Mouse (Mus musculus) kidney, embryonic 15.5 days (tissue): Measurements from ENCODE around the gene Rpl38. TPM values are rescaled to one million over a fixed set of nuclear protein-coding genes. Genes with fewer than 3 reads are reported as not detected.

Experiments used
- ATAC-seq: fragments of 200-750 bp; cut with Nextera tagmentation; replicated peaks from 2 replicates; pipeline ENCODE4 v1.8.0; 2017; ENCODE audit warnings: moderate TSS enrichment; ENCODE audit not compliant: low FRiP score
- H3K27ac ChIP-seq: fragments of 300-500 bp; sonication (generic); 2 replicates; pipeline ENCODE4 v1.5.1; 2015; ENCODE audit warnings: mild to moderate bottlenecking, inconsistent platforms
- H3K27me3 ChIP-seq: fragments of 300-500 bp; sonication (generic); 2 replicates; pipeline ENCODE4 v1.6.1; 2015; ENCODE audit warnings: inconsistent platforms
- H3K36me3 ChIP-seq: fragments of 300-500 bp; sonication (generic); 2 replicates; pipeline ENCODE4 v1.6.1; 2015; ENCODE audit warnings: inconsistent platforms
- H3K4me1 ChIP-seq: fragments of 300-500 bp; sonication (generic); 2 replicates; pipeline ENCODE4 v1.6.1; 2015; ENCODE audit warnings: inconsistent platforms
- H3K4me2 ChIP-seq: fragments of 300-500 bp; sonication (generic); 2 replicates; pipeline ENCODE4 v1.6.1; 2015; ENCODE audit warnings: moderate library complexity, mild to moderate bottlenecking, inconsistent platforms
- H3K4me3 ChIP-seq: fragments of 300-500 bp; sonication (generic); replicated peaks from 2 replicates; pipeline ENCODE4 v1.5.1; 2015; ENCODE audit warnings: mild to moderate bottlenecking, inconsistent platforms
- H3K9ac ChIP-seq: fragments of 300-500 bp; sonication (generic); 2 replicates; pipeline ENCODE4 v1.6.1; 2015; ENCODE audit warnings: mild to moderate bottlenecking, inconsistent platforms
- H3K9me3 ChIP-seq: fragments of 300-500 bp; sonication (generic); replicated peaks from 2 replicates; pipeline ENCODE4 v1.6.1; 2016; ENCODE audit warnings: inconsistent platforms
- WGBS: fragments of 180-500 bp; shearing (Covaris S2); methylation state at CpG from one replicate; pipeline ENCODE4 v1.1.7; 2015; ENCODE audit warnings: mixed read lengths; 5-methylcytosine and 5-hydroxymethylcytosine counted together
- polyA plus RNA-seq: library from polyadenylated mRNA; unstranded; fragments of >200 nt; fragmentation: Nextera tagmentation; extraction: Ambion mirVana; gene quantifications from 2 replicates; pipeline ENCODE4 v1.2.1, GENCODE M21; 2015

Rpl38 gene
- polyA plus RNA-seq, 1 experiment from 2014 or later: 1,080 TPM

DNA sequence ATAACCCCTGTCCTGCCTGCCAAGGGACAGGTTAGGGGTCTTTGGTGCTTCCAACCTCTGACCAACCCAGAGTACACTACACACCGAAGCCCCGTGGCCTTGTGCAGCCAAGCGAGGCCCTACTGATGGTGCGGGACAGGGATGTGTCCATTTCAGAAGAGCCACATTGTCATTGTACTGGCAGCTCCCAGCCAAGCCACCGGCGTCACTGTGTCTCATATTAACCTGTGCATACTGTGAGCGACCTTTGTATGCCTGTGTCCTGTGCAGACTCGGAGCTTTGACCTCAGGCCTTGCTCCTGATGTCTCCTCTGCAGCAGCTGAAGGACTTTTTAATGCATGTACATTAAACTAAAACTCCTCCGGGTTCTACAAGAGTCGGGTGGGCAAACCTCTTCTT lies 52.2 kb downstream of the Rpl38 start:
- no peak overlapping the region for H3K27ac ChIP-seq
- no peaks in the 10 kb centered on the region for H3K27me3 ChIP-seq
- H3K4me3 ChIP-seq: no peak overlapping the region
- H3K9ac ChIP-seq: no peak overlapping the region
- no peak overlapping the region for H3K4me2 ChIP-seq
- ATAC-seq: no peak
- H3K9me3 ChIP-seq: no peaks in the 10 kb centered on the region
- peaks cover 8% of the 10 kb centered on the region; the same call in 1 of the 2 replicates for H3K4me1 ChIP-seq
- no peaks in the 10 kb centered on the region for H3K36me3 ChIP-seq
- 49% methylated on average over 10 of the region's 10 CpGs for WGBS

Other genes with a start within 250 kb of the Rpl38 start
- 15.2 and 15.8 TPM in 2 replicates for gene Ttyh2, start 6.9 kb downstream of the Rpl38 start, polyA plus RNA-seq
- 0.41 and 0.56 TPM in 2 replicates for gene Dnaic2, start 58.9 kb downstream of the Rpl38 start, polyA plus RNA-seq
- gene Kif19a, start 96.9 kb downstream of the Rpl38 start, polyA plus RNA-seq: 0.09 TPM in 2 replicates
- gene Btbd17, start 127.4 kb downstream of the Rpl38 start, polyA plus RNA-seq: 1.0 and 1.5 TPM in 2 replicates
- gene Gpr142, start 130.4 kb downstream of the Rpl38 start, polyA plus RNA-seq: 0.14 TPM in 1 of 2 replicates, not detected in the other
- 119 TPM in 2 replicates for gene Gprc5c, start 182.6 kb downstream of the Rpl38 start, polyA plus RNA-seq
- gene Cd300a, start 221.5 kb downstream of the Rpl38 start, polyA plus RNA-seq: 1.7 and 1.8 TPM in 2 replicates